In genomic region chr9:58369644-58370043, GRCm38 (mm10) we compare ENCODE assay signal across 10 mouse cellular contexts. TPM values are rescaled to one million over a fixed set of nuclear protein-coding genes. Genes with fewer than 3 reads are reported as not detected.
DNase-seq lines count a peak whose midpoint lies in the region; ATAC-seq lines count a peak whose summit lies in the region.
"Had no signal": no experiment of that assay in that cellular context is flagged by ENCODE, and none has a peak within 500 bp of the region (broad histone marks: within the 10 kb centered on the region; RNA-seq: fewer than 3 reads in every experiment).

No protein-coding gene starts in this region.

- no peaks in the 10 kb centered on the region for H3K27me3 ChIP-seq in heart, embryonic 11.5 days (ENCODE audit: control insufficient read depth, insufficient read depth, low read length)
- H3K27me3 ChIP-seq: embryonic facial prominence, embryonic 13.5 days; liver, embryonic 13.5 days had no signal

- H3K4me2 ChIP-seq in heart, embryonic 11.5 days: no peak overlapping the region
- H3K4me2 ChIP-seq: embryonic facial prominence, embryonic 13.5 days; liver, embryonic 13.5 days had no signal

- no peak overlapping the region for H3K4me3 ChIP-seq in heart, embryonic 11.5 days (ENCODE audit: low read depth, low read length)
- H3K4me3 ChIP-seq: embryonic facial prominence, embryonic 13.5 days; liver, embryonic 13.5 days had no signal

- no peak overlapping the region for H3K9ac ChIP-seq in heart, embryonic 11.5 days (ENCODE audit: low read depth, low read length)
- H3K9ac ChIP-seq: embryonic facial prominence, embryonic 13.5 days; liver, embryonic 13.5 days had no signal

- H3K4me1 ChIP-seq in heart, embryonic 11.5 days (ENCODE audit: control insufficient read depth, insufficient read depth, low read length): no peaks in the 10 kb centered on the region
- H3K4me1 ChIP-seq: liver, embryonic 13.5 days had no signal

- ATAC-seq in heart, embryonic 11.5 days (replicated peaks; ENCODE audit: insufficient number of reproducible peaks, low FRiP score, low TSS enrichment): no peak

- peak; percentile 33 for DNase-seq in heart, adult 8-10 months (ENCODE audit: low spot score)
- DNase-seq in spleen, postnatal 10 days (ENCODE audit: low spot score in 2 of 2): peak; percentile 7 to 35
- DNase-seq in spleen, adult 12 weeks (ENCODE audit: low spot score): no peak
- peak; percentile 14 for DNase-seq in c-Kit-positive CD71-negative TER-119-negative erythroid progenitor cells, embryonic 14.5 days (ENCODE audit: low read depth)
- DNase-seq in induced T-regulatory cell, adult 2 months (ENCODE audit: low read depth): peak; percentile 48
- DNase-seq in retina, embryonic 14.5 days (ENCODE audit: low spot score): peak; percentile 65
- no peak for DNase-seq in urinary bladder, postnatal 10 days (ENCODE audit: low spot score)
- DNase-seq: liver, embryonic 13.5 days had no signal

- no peaks in the 10 kb centered on the region for H3K9me3 ChIP-seq in heart, embryonic 11.5 days (replicated peaks; ENCODE audit: control insufficient read depth, low read length)
- H3K9me3 ChIP-seq: embryonic facial prominence, embryonic 13.5 days; liver, embryonic 13.5 days had no signal

- H3K36me3 ChIP-seq in heart, embryonic 11.5 days (ENCODE audit: control insufficient read depth, insufficient read depth, low read length): no peaks in the 10 kb centered on the region
- H3K36me3 ChIP-seq: embryonic facial prominence, embryonic 13.5 days; liver, embryonic 13.5 days had no signal

- 44% methylated on average over 6 of the region's 6 CpGs for WGBS in heart, embryonic 11.5 days (ENCODE audit: insufficient replicate concordance)

- H3K27ac ChIP-seq in heart, embryonic 11.5 days (ENCODE audit: low read depth, low read length): no peak overlapping the region
- H3K27ac ChIP-seq: embryonic facial prominence, embryonic 13.5 days; liver, embryonic 13.5 days had no signal

RNA-seq across cellular contexts. Expression of gene Tbc1d21, which starts 0.6 kb away (rescaled TPM):
- not detected for total RNA-seq in heart, adult 8-10 months (2022)
- polyA plus RNA-seq in heart, embryonic 11.5 days (2014; fragmentation: Nextera tagmentation; extraction: Ambion mirVana): not detected in 2 replicates
- polyA plus RNA-seq: embryonic facial prominence, embryonic 13.5 days; liver, embryonic 13.5 days had no signal

RNA-seq across cellular contexts. Expression of gene Loxl1, which starts 56.7 kb away (rescaled TPM):
- 10 to 100 TPM; 14.3 to 19.3 (median 16.6) TPM for total RNA-seq in heart, adult 8-10 months (2022)
- polyA plus RNA-seq in heart, embryonic 11.5 days (2014; fragmentation: Nextera tagmentation; extraction: Ambion mirVana): 36.8 and 37.8 TPM in 2 replicates

Comparison
In these comparisons a context has a peak if more than half of its experiments do, and no peak if none do; other contexts are left out.
1. DNase-seq: peak in heart, adult 8-10 months (single experiment), spleen, postnatal 10 days (2 of 2), c-Kit-positive CD71-negative TER-119-negative erythroid progenitor cells, embryonic 14.5 days (single experiment), induced T-regulatory cell, adult 2 months (single experiment) and retina, embryonic 14.5 days (single experiment); none in spleen, adult 12 weeks (single experiment) and urinary bladder, postnatal 10 days (single experiment).